Mouse (Mus musculus): ENCODE data around the gene Mycbpap. TPM values are rescaled to one million over a fixed set of nuclear protein-coding genes. Genes with fewer than 3 reads are reported as not detected.

The Mycbpap gene
- total RNA-seq, 2 experiments from 2014 or later, result not detected

Other genes with a start within 250 kb of the Mycbpap start
- gene Gm21885, start 239.9 kb downstream of the Mycbpap start, total RNA-seq (2021), result not detected
- 10 to 100 TPM; 30.3 to 44.2 TPM for gene Luc7l3, start 199.8 kb downstream of the Mycbpap start, total RNA-seq (2021)
- gene Ankrd40, start 193.7 kb downstream of the Mycbpap start, total RNA-seq (2021), result 100 to 1,000 TPM; 245 to 246 TPM
- gene Abcc3, start 128.7 kb downstream of the Mycbpap start, total RNA-seq (2021), result under 1 TPM; 0.25 to 0.62 TPM
- gene Cacna1g, start 47.5 kb downstream of the Mycbpap start, total RNA-seq (2021), result 1 to 10 TPM in 1 of 2 experiments, under 1 TPM in 1; 0.94 to 1.3 TPM
- gene Spata20, start 35.6 kb downstream of the Mycbpap start, total RNA-seq (2021), result not detected
- gene Epn3, start 21.8 kb downstream of the Mycbpap start, total RNA-seq (2021), result not detected
- 1 to 10 TPM; 2.7 to 3.4 TPM for gene Rsad1, start 27.5 kb upstream of the Mycbpap start, total RNA-seq (2021)
- gene Chad, start 43.3 kb upstream of the Mycbpap start, total RNA-seq (2021), result 10 to 100 TPM; 12.6 to 25.2 TPM
- 1 to 10 TPM; 1.6 to 2.1 TPM for gene Acsf2, start 80.1 kb upstream of the Mycbpap start, total RNA-seq (2021)
- gene Lrrc59, start 108.0 kb upstream of the Mycbpap start, total RNA-seq (2021), result 10 to 100 TPM; 34.8 to 35.3 TPM
- 10 to 100 TPM; 43.0 to 49.5 TPM for gene Mrpl27, start 132.0 kb upstream of the Mycbpap start, total RNA-seq (2021)
- gene Eme1, start 132.2 kb upstream of the Mycbpap start, total RNA-seq (2021), result not detected
- 1 to 10 TPM; 2.9 TPM for gene Xylt2, start 155.8 kb upstream of the Mycbpap start, total RNA-seq (2021)
- gene Gm11541, start 182.8 kb upstream of the Mycbpap start, total RNA-seq (2021), result not detected
- gene Cdc34b, start 220.0 kb upstream of the Mycbpap start, total RNA-seq (2021), result 1 to 10 TPM; 1.1 to 1.3 TPM

All from gastrocnemius, adult 18-20 months (tissue).